Mouse (Mus musculus): ENCODE data around the gene Ap2a1. TPM values are rescaled to one million over a fixed set of nuclear protein-coding genes. Genes with fewer than 3 reads are reported as not detected.

The Ap2a1 gene
- polyA plus RNA-seq, 1 experiment: 48.1 TPM

DNA sequence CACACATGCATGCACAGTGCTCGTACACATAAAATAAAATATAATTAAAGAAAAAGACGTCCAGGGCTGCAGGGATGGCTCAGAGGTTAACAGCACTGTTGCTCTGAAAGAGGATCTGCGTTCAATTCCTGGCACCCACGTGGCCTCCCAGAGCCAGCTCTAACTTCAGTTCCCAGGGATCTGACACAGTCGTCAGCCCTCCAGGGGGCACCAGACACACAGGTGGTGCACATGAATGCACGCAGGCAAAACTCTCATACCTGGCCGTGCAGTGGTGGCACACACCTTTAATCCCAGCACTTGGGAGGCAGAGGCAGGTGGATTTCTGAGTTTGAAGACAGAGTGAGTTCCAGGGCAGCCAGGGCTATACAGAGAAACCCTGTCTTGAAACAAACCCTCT lies 36.7 kb upstream of the Ap2a1 start:
- peaks cover 7% of the 10 kb centered on the region for H3K27me3 ChIP-seq (ENCODE audit: control insufficient read depth)
- H3K36me3 ChIP-seq (ENCODE audit: control insufficient read depth): no peaks in the 10 kb centered on the region
- TF ChIP-seq TAL1 (IDR thresholded peaks at IDR 0.05; ENCODE audit: low read length) (no peak), GATA1 (IDR thresholded peaks at IDR 0.05; ENCODE audit: low read length) (no peak)
- no peaks in the 10 kb centered on the region for H3K9me3 ChIP-seq (ENCODE audit: control insufficient read depth, low read length)
- H3K4me3 ChIP-seq (replicated peaks): no peak overlapping the region
- H3K4me1 ChIP-seq (ENCODE audit: control insufficient read depth): peaks cover 31% of the 10 kb centered on the region

DNA sequence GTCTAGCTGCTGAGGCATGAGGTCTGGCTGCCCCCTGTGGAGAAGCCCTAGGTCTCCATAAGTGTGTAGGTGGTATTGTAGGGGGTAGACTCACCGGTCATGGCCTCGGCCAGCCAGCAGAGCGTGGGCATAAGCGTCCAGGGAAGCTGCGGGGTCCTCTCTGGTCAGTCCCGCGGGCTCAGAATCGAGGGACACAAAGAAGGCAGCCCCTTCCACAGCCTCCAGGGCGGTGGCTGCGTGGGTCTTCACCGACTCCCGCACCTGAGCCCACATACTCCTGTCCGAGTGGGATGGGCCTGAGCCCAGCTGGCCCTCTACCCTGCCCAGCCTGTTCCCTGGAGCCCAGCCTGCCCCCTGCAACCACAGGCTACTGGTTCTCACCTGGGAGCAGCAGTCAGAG lies 35.7 kb upstream of the Ap2a1 start:
- Histone ChIP-seq H3K27me3 (ENCODE audit: control insufficient read depth) (no peaks in the 10 kb centered on the region; the same call in 1 of the 2 replicates), H3K9me3 (ENCODE audit: control insufficient read depth, low read length) (no peaks in the 10 kb centered on the region), H3K36me3 (ENCODE audit: control insufficient read depth) (no peaks in the 10 kb centered on the region), H3K4me1 (ENCODE audit: control insufficient read depth) (peaks cover 22% of the 10 kb centered on the region), H3K4me3 (replicated peaks) (no peak overlapping the region)
- no peak for TF ChIP-seq TAL1 (IDR thresholded peaks at IDR 0.05; ENCODE audit: low read length)
- TF ChIP-seq GATA1 (IDR thresholded peaks at IDR 0.05; ENCODE audit: low read length): no peak

DNA sequence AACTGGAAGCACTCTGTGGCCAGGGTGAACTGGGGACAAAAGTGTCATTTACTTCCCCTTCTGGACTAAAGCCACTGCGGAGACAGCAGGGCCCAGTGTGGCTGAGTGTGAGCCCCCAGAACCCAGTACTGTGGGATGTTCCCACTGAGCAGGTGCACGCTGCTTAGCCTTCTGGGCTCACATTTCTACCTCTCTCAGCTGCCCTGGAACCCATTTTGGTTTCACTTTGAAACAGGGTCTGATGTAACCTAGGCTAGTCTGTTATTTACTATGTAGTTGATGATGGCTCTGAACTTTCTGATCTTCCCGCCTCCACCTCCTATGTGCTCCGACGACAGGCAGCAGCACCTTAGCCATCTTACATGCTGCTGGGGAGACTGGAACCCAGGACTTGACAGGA lies 33.5 kb upstream of the Ap2a1 start:
- H3K4me3 ChIP-seq (replicated peaks): no peak overlapping the region
- no peaks in the 10 kb centered on the region; the same call in 1 of the 2 replicates for H3K27me3 ChIP-seq (ENCODE audit: control insufficient read depth)

DNA sequence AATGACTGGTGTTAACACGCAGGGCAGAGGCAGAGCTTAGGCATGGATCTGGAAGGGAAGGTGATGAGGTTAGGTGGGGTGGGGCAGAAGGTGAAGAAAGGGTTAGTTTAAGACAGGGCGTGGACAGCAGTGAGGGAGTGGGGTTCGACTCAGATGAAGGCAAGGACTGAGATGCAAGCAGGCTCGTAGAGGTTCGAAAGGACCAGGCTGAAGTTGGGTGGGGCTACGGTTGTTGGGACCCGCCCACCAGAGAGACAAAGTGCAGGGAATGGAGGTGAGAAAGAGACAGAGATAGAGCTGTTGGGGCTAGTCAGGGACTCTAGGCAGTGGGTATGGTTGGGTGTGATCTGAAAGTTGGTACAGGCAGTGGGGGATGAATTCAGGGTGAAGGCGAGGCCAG lies 33.0 kb upstream of the Ap2a1 start:
- H3K4me1 ChIP-seq (ENCODE audit: control insufficient read depth): peaks cover 26% of the 10 kb centered on the region
- H3K36me3 ChIP-seq (ENCODE audit: control insufficient read depth): no peaks in the 10 kb centered on the region
- no peak overlapping the region for H3K4me3 ChIP-seq (replicated peaks)
- no peak for TF ChIP-seq TAL1 (IDR thresholded peaks at IDR 0.05; ENCODE audit: low read length)
- TF ChIP-seq GATA1 (IDR thresholded peaks at IDR 0.05; ENCODE audit: low read length): no peak
- H3K27me3 ChIP-seq (ENCODE audit: control insufficient read depth): no peaks in the 10 kb centered on the region; the same call in 1 of the 2 replicates
- no peaks in the 10 kb centered on the region for H3K9me3 ChIP-seq (ENCODE audit: control insufficient read depth, low read length)

More for the DNA sequence above, 33.5 kb upstream of the Ap2a1 start:
- TF ChIP-seq GATA1 (IDR thresholded peaks at IDR 0.05; ENCODE audit: low read length) (no peak), TAL1 (IDR thresholded peaks at IDR 0.05; ENCODE audit: low read length) (no peak)
- Histone ChIP-seq H3K36me3 (ENCODE audit: control insufficient read depth) (no peaks in the 10 kb centered on the region), H3K4me1 (ENCODE audit: control insufficient read depth) (peaks cover 26% of the 10 kb centered on the region), H3K9me3 (ENCODE audit: control insufficient read depth, low read length) (no peaks in the 10 kb centered on the region)

DNA sequence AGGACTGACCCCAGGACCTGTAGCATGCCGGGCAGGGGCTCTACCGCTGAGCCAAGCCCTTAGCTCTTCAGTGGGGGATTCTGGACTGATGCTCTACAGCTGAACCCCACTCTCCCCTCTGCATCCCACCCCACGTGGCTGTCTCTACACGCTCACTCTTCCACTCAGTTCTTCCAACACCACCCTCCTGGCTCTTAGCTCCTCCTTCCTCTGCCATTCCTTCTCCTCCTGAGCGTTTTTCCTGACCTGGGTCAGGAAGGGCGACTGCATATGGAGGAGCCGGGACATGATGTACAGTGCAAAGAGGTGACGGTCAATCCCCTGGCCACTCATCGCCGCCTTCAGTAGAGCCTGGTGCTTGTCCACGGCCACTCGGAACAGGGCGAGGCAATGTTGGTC lies 31.2 kb upstream of the Ap2a1 start:
- Histone ChIP-seq H3K27me3 (ENCODE audit: control insufficient read depth) (no peaks in the 10 kb centered on the region; the same call in 1 of the 2 replicates), H3K36me3 (ENCODE audit: control insufficient read depth) (no peaks in the 10 kb centered on the region), H3K4me3 (replicated peaks) (no peak overlapping the region), H3K9me3 (ENCODE audit: control insufficient read depth, low read length) (no peaks in the 10 kb centered on the region), H3K4me1 (ENCODE audit: control insufficient read depth) (peaks cover 26% of the 10 kb centered on the region)
- no peak for TF ChIP-seq GATA1 (IDR thresholded peaks at IDR 0.05; ENCODE audit: low read length)
- TF ChIP-seq TAL1 (IDR thresholded peaks at IDR 0.05; ENCODE audit: low read length): no peak

DNA sequence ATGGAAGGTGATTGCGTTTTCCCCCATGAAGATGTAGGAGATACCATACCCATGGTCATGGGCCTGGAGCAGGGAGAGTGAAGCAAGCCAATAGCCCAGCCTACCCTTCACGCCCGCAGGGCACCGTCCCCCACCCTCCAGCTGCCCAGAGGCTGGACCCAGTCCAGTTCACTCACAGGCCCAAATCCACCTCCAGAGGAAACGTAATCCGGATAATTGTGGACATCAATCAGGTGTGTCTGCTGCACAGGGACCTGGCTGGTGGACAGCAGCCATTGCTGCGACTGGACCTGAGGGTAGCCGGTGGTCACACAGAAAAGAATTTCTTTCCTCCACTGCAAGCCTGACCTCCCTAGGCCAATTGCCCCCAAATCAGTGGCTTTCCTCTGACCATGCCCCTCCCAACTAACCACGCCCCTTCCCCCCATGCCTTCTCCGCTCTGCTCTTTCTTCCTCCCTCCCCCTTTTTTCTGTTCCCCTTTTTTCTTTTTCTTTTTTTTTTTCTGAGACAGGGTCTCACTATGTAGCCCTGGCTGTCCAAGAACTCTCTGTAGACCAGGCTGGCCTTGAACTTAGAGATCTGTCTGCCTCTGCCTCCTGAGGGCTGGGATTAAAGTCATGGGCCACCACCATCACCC lies 30.7 kb upstream of the Ap2a1 start:
- Histone ChIP-seq H3K4me1 (ENCODE audit: control insufficient read depth) (peaks cover 26% of the 10 kb centered on the region), H3K27me3 (ENCODE audit: control insufficient read depth) (no peaks in the 10 kb centered on the region; the same call in 1 of the 2 replicates), H3K4me3 (replicated peaks) (no peak overlapping the region), H3K36me3 (ENCODE audit: control insufficient read depth) (no peaks in the 10 kb centered on the region), H3K9me3 (ENCODE audit: control insufficient read depth, low read length) (no peaks in the 10 kb centered on the region)
- TF ChIP-seq TAL1 (IDR thresholded peaks at IDR 0.05; ENCODE audit: low read length) (no peak), GATA1 (IDR thresholded peaks at IDR 0.05; ENCODE audit: low read length) (no peak)

DNA sequence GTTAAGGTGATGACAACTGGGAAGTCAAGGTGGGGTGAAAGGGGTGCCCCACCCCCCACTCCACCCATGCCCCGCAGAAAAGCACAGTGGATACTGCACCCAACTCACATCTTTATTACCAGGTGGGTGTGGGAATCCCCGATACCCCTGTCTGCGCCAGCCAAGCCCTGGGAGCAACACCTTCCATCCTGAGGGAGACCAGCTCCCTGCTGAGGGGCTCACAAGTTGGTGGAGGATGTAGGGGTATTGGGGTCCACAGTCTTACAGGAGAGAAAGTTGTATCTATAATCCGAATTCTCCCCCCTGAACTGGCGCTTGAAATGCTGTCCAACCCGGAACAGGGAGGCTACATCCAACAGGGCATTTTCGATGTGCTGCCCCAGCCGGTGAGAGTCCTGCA lies 30.0 kb upstream of the Ap2a1 start:
- Histone ChIP-seq H3K27me3 (ENCODE audit: control insufficient read depth) (no peaks in the 10 kb centered on the region; the same call in 1 of the 2 replicates), H3K4me1 (ENCODE audit: control insufficient read depth) (peaks cover 26% of the 10 kb centered on the region), H3K9me3 (ENCODE audit: control insufficient read depth, low read length) (no peaks in the 10 kb centered on the region), H3K36me3 (ENCODE audit: control insufficient read depth) (no peaks in the 10 kb centered on the region), H3K4me3 (replicated peaks) (no peak overlapping the region)
- TF ChIP-seq GATA1 (IDR thresholded peaks at IDR 0.05; ENCODE audit: low read length): no peak
- TF ChIP-seq TAL1 (IDR thresholded peaks at IDR 0.05; ENCODE audit: low read length): no peak

DNA sequence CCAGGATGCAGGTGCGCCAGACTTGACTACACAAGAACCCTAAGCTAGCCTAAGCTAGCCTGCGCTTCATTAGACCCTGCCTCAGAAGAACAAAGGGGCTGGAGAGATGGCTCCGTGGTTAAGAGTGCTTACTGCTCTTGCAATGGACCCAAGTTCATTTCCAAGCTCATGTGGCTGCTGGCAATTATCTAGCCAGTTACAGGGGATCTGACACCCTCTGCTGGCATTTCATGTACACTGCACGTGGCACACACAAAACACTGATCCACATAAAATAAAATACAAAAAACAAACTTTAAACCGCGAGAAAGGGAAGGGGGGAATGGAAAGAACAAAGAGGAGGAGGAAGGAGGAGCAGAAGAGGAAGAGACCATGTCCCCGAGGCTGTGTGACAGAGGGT lies 28.9 kb upstream of the Ap2a1 start:
- no peak for TF ChIP-seq GATA1 (IDR thresholded peaks at IDR 0.05; ENCODE audit: low read length)
- peaks cover 31% of the 10 kb centered on the region for H3K4me1 ChIP-seq (ENCODE audit: control insufficient read depth)
- no peak overlapping the region for H3K4me3 ChIP-seq (replicated peaks)
- peaks cover 4% of the 10 kb centered on the region for H3K27me3 ChIP-seq (ENCODE audit: control insufficient read depth)
- H3K36me3 ChIP-seq (ENCODE audit: control insufficient read depth): no peaks in the 10 kb centered on the region
- H3K9me3 ChIP-seq (ENCODE audit: control insufficient read depth, low read length): no peaks in the 10 kb centered on the region

DNA sequence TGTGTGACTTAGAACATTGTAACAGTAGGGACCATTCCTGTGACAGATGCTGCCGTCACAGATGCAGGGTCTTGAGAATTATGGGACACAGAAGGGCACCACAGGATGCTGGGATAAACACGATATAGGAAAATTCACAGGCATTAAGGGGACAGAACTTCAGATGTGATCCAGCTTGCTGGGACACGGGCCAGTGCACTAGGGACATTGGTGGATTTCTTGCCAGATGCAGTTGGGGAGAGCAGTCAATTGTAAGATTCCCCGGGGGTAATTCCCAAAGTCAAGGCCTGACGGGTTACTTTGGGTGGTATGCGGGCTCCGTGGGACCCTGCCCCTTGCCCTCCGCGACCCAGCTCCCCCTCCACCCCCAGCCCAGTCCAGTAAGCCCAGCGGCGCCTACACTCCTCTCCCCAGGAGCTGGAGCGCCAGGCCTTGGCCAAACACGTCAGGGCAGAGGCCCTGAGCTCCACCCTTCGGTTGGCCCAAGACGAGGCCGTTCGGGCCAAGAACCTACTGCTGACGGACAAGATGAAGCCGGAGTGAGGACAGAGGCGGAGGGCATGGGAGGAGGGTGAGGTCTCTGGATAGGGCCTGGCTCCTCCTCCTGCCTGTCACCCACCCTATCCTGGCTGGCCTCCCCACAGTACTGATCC lies 28.0 kb upstream of the Ap2a1 start:
- Histone ChIP-seq H3K4me3 (replicated peaks) (no peak overlapping the region), H3K9me3 (ENCODE audit: control insufficient read depth, low read length) (no peaks in the 10 kb centered on the region), H3K4me1 (ENCODE audit: control insufficient read depth) (peaks cover 32% of the 10 kb centered on the region), H3K27me3 (ENCODE audit: control insufficient read depth) (peaks cover 6% of the 10 kb centered on the region), H3K36me3 (ENCODE audit: control insufficient read depth) (no peaks in the 10 kb centered on the region)
- TF ChIP-seq TAL1 (IDR thresholded peaks at IDR 0.05; ENCODE audit: low read length) (no peak), GATA1 (IDR thresholded peaks at IDR 0.05; ENCODE audit: low read length) (no peak)

All from erythroblast, embryonic 14.5 days (primary cell).